Mouse (Mus musculus) heart, embryonic 10.5 days (tissue): ENCODE results near the gene Rasa2. TPM values are rescaled to one million over a fixed set of nuclear protein-coding genes. Genes with fewer than 3 reads are reported as not detected.
"Not testable (repeated sequence)": the region's sequence is repeated elsewhere in the genome, so short reads cannot be mapped to it uniquely, and the experiment has no call there.

Experiments
- DNase-seq: peaks from one replicate; pipeline ENCODE4 v3.0.0-alpha.2; 2017; ENCODE audit warnings: low spot score
- H3K27ac ChIP-seq: fragments of 300-500 bp; sonication (generic); 2 replicates; pipeline ENCODE4 v1.5.1; 2016; ENCODE audit warnings: mild to moderate bottlenecking
- H3K27me3 ChIP-seq: fragments of 300-500 bp; sonication (generic); 2 replicates; pipeline ENCODE4 v1.6.1; 2016; ENCODE audit warnings: mild to moderate bottlenecking; ENCODE audit not compliant: poor library complexity, insufficient read depth, severe bottlenecking
- H3K36me3 ChIP-seq: fragments of 300-500 bp; sonication (generic); 2 replicates; pipeline ENCODE4 v1.6.1; 2016; ENCODE audit warnings: mild to moderate bottlenecking, moderate library complexity
- H3K4me1 ChIP-seq: fragments of 300-500 bp; sonication (generic); 2 replicates; pipeline ENCODE4 v1.6.1; 2016; ENCODE audit warnings: mild to moderate bottlenecking
- H3K4me3 ChIP-seq: fragments of 300-500 bp; sonication (generic); 2 replicates; pipeline ENCODE4 v1.5.1; 2016; ENCODE audit warnings: mild to moderate bottlenecking, moderate library complexity
- H3K9me3 ChIP-seq: fragments of 300-500 bp; sonication (generic); 2 replicates; pipeline ENCODE4 v1.6.1; 2016; ENCODE audit warnings: mild to moderate bottlenecking, moderate library complexity
- WGBS: fragments of 180-500 bp; shearing (Covaris S2); methylation state at CpG from one replicate; pipeline ENCODE4 v1.1.7; 2016; 5-methylcytosine and 5-hydroxymethylcytosine counted together
- polyA plus RNA-seq: library from polyadenylated mRNA; unstranded; fragments of >200 nt; fragmentation: Nextera tagmentation; extraction: Ambion mirVana; gene quantifications from 2 replicates; pipeline ENCODE4 v1.2.1, GENCODE M21; 2016

Rasa2 gene
- 14.2 and 15.8 TPM in 2 replicates for polyA plus RNA-seq

DNA sequence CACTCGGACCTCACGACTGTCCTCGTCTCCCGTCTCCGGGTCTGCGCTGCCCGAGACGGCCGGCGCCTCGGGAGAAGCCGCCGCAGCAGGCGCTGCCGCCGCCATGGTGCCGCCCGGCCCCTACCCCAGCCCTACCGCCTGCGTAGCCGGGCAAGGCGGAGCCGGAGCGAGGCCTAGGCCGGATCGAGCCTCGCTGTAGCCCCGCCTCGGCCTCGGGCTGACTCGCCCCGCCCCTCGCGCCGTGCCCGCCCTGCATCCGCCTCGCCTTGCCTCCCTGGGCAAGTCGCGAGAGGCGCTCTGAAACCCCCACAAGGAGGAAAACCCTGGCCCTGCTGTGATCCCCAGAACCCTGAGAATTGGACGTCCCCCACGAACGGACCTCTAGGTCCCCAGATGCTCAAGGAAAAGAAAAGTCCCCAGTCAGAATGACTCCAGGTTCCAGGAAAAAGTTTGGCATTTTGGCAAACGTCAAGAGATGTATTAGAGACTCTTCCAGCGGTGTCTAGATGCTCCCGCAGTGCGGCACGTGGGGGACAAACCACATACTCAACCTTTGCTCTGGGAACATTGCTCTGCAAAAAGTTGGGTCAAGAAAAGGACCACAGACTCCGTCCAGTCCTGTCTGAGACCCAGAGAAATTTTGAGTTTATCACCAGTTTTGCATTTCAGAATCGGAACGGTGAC lies at the start of gene Rasa2:
Gene Rasa2, minus strand, starts transcription at position 229 of the 684 bp plus-strand sequence.
- DNase-seq, result peak; percentile 94
- Histone ChIP-seq H3K27me3 (peaks cover 16% of the 10 kb centered on the region), H3K9me3 (no peaks in the 10 kb centered on the region), H3K4me1 (peaks cover 38% of the 10 kb centered on the region), H3K4me3 (peak within 1 kb of the TSS; percentile 96), H3K27ac (peak within 1 kb of the TSS; percentile 99), H3K36me3 (no peaks in the 10 kb centered on the region)
- WGBS, result 2% methylated on average over 52 of the region's 52 CpGs

DNA sequence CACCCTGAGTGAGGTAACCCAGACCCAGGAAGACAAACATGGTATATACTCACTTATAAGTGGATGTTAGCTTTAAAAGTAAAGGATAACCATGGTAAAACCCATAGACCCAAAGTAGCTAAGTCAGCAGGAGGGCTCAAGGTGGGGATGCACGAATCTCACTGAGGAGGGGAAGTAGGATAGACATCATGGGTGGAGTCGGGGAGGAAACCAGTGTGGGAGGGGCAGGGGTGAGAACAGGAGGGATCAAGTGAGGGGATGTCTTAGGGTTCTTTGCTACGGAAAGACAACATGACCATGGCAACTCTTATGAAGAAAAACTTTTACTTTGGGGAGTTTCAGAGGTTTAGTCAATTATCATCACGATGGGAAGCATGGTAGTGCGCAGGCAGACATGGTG lies 47.2 kb upstream of the Rasa2 start:
- H3K4me3 ChIP-seq, result no peak overlapping the region
- DNase-seq, result no peak
- H3K9me3 ChIP-seq, result no peaks in the 10 kb centered on the region
- no peaks in the 10 kb centered on the region for H3K4me1 ChIP-seq
- H3K27ac ChIP-seq, result no peak overlapping the region
- H3K27me3 ChIP-seq, result no peaks in the 10 kb centered on the region
- H3K36me3 ChIP-seq, result peaks cover 10% of the 10 kb centered on the region; the same call in 1 of the 2 replicates
- WGBS, result 73% methylated on average over 5 of the region's 5 CpGs

DNA sequence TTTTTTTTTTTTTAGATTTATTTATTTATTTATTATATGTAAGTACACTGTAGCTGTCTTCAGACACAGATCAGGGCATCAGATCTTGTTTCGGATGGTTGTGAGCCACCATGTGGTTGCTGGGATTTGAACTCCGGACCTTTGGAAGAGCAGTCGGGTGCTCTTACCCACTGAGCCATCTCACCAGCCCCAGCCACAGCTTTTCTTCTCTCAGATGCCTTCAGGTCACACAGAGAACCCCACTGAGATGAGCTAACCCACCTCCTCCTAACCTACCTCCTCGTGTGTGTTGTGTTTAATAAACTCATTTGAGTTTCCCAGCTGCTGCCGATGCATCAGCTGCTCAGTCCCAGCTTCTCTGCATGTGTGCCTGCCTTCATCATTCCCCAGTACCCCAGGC lies 46.3 kb upstream of the Rasa2 start:
- not testable (repeated sequence) for H3K4me1 ChIP-seq, H3K9me3 ChIP-seq, DNase-seq, H3K4me3 ChIP-seq, H3K27ac ChIP-seq, H3K27me3 ChIP-seq
- peaks cover 10% of the 10 kb centered on the region; the same call in 1 of the 2 replicates for H3K36me3 ChIP-seq
- WGBS, result 81% methylated on average over 5 of the region's 5 CpGs

DNA sequence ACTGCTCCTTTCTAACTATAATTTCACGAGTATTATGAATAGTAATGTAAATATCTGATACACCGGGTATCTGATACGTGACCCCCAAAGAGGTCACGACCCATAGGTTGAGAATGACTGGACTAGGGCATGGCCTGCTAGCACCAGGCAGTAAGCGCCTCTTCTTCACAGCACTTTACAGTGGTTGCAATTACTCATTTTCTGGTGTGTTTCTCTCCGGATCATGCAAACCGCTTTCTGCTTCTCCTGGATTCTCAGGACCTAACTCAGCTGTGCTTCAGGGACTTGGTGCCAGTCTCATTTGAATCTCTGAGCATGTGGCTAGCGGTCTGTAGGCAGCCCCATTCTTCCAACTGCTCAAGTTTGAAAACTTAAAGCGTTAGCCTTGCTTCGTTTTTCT lies 45.3 kb upstream of the Rasa2 start:
- Histone ChIP-seq H3K4me3 (no peak overlapping the region), H3K27ac (no peak overlapping the region), H3K36me3 (peaks cover 5% of the 10 kb centered on the region; the same call in 1 of the 2 replicates), H3K9me3 (no peaks in the 10 kb centered on the region), H3K4me1 (no peaks in the 10 kb centered on the region), H3K27me3 (no peaks in the 10 kb centered on the region)
- DNase-seq, result no peak
- WGBS, result 90% methylated on average over 10 of the region's 10 CpGs

DNA sequence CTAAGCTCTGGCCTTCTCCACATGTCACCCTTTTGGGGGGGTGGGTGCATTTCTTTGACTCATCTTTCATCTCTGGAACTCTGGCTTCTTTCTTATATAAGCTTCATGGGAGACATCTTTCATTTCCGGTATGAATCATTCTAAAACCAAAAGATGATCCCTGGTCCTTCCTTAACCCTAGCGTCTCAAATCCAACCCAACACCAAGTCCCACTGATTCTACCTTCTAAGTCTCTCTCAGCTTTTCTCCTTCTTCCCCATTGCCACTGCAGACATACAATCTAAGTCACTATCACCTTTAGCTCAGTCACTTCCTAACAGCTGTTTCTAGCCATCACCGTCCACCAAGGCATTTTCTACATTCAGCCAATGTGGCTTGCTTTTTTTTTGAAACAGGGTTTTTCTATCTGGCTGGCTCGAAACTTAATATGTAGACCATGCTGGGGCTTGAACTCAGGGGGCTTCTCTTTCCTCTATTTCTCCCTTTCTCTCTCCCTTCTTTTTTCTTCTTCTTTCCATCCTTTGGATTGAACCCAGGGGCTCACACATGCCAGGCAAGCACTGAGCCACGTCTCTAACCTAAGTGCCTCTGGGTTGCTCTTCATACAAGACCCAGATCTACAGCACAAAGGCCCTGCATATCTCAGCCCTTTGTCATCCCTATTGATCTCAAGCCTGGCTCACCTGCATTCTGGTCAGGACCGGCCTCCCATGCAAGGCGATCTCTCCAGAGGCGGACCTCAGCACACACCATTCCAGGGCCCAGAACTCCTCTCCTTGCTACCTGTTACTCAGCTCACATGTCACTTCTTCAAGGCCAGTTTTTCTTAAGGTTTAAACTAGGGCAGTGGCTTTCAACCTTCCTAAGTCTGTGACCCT lies 44.6 kb upstream of the Rasa2 start:
- no peak for DNase-seq
- Histone ChIP-seq H3K4me1 (no peaks in the 10 kb centered on the region), H3K27me3 (no peaks in the 10 kb centered on the region), H3K4me3 (no peak overlapping the region), H3K9me3 (no peaks in the 10 kb centered on the region), H3K27ac (no peak overlapping the region), H3K36me3 (no peaks in the 10 kb centered on the region)
- WGBS, result 83% methylated on average over 8 of the region's 8 CpGs

DNA sequence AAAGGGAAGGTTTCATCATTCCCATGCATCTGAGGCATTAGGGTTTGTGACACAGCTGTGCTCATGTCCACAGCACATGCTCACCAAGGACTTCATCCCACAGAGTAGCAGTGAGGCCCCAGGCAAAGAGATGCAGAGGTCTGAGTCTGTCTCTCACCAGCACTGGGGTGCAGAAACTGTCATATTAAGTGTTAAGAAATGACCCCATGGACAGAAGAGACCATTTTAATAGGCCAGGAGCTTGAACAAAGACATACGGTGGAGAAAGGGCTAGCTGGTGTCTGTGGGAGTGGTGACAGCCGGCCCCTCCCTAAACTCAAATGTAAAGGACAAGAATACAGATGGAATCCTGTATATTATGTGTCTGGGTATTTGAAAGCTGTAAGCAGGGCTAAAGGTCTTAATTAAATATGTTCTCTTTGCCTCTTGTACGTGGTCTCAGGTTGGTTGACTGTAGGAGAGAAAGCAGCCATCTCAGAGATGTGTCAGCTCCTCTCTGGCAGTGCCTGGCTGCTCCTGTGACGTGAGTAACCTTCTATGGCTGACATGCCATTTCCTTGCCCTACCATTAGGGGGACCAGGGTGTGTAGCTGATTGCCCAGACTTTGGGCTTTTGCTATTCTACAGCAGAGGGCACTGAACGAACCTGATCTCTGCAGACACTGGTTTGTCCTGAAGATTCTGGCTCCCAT lies 43.8 kb upstream of the Rasa2 start:
- 35% methylated on average over 5 of the region's 5 CpGs for WGBS
- Histone ChIP-seq H3K27ac (no peak overlapping the region), H3K9me3 (no peaks in the 10 kb centered on the region), H3K27me3 (no peaks in the 10 kb centered on the region), H3K36me3 (no peaks in the 10 kb centered on the region), H3K4me3 (no peak overlapping the region), H3K4me1 (no peaks in the 10 kb centered on the region)
- no peak for DNase-seq

DNA sequence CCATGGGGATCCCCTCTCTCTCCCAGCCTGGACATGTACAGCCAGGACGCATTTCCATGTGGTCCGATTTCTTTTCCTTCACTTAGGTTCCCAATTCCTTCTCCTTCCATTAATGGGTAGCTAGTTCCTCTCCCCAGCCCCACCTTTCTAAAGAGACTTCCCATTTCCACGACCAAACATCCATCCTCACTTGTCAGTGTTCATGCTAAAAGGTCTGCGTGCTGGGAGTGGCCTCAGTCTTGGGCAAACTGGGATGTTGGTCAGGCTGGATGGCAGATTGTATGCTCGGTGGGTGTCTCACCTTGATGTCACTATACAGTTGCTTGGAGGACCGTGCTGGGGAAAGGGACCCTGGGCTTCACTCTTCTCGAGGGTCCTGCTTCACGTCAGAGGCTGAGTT lies 42.9 kb upstream of the Rasa2 start:
- 75% methylated on average over 8 of the region's 8 CpGs for WGBS
- H3K27ac ChIP-seq, result no peak overlapping the region
- no peak overlapping the region for H3K4me3 ChIP-seq
- H3K9me3 ChIP-seq, result no peaks in the 10 kb centered on the region
- no peaks in the 10 kb centered on the region for H3K27me3 ChIP-seq
- no peak for DNase-seq
- H3K4me1 ChIP-seq, result peaks cover 5% of the 10 kb centered on the region; the same call in 1 of the 2 replicates
- H3K36me3 ChIP-seq, result no peaks in the 10 kb centered on the region

DNA sequence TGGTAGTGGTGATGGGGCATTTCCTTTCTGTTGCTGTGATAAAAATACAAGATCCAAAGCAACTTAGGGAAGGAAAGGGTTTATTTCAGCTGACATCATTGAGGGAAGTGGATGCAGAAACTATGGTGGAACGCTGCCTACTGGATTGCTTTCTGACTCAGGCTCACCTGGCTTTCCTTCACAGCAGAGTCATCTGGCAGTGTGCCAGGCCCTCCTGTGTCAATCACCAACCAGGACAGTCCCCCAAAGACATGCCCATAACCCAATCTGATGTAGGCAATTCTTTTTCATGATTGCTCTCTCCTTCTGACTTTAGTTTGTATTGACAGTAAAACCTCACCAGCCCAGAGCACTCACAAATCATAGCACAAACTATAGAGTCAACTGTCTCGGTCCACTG lies 41.0 kb upstream of the Rasa2 start:
- Histone ChIP-seq H3K4me3 (no peak overlapping the region), H3K4me1 (peaks cover 5% of the 10 kb centered on the region; the same call in 1 of the 2 replicates), H3K36me3 (no peaks in the 10 kb centered on the region), H3K9me3 (no peaks in the 10 kb centered on the region), H3K27me3 (no peaks in the 10 kb centered on the region), H3K27ac (no peak overlapping the region)
- DNase-seq, result no peak
- 89% methylated on average over 2 of the region's 2 CpGs for WGBS

DNA sequence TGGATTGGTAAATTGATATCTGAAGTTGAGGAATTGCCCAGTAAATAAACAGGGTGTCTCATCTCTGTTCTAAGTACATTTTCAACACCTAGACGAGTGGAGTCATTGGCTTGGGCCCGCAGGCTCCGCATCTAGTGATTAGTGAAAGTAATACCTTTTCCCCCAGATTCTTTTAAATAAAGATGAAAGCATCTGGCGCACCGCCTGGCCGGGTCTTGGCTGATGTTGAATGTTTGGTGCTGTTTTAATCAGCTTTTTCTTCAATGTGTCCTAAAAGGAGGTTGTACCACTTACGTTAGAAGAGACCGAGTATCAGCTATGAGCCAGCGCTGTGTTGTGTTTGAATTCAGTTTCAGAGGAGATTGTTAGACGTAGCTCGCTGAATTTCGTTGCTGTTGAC lies 39.8 kb upstream of the Rasa2 start:
- DNase-seq, result no peak
- H3K4me1 ChIP-seq, result peaks cover 5% of the 10 kb centered on the region; the same call in 1 of the 2 replicates
- no peaks in the 10 kb centered on the region for H3K27me3 ChIP-seq
- WGBS, result 85% methylated on average over 12 of the region's 12 CpGs
- H3K27ac ChIP-seq, result no peak overlapping the region
- no peaks in the 10 kb centered on the region for H3K36me3 ChIP-seq
- H3K9me3 ChIP-seq, result no peaks in the 10 kb centered on the region
- H3K4me3 ChIP-seq, result no peak overlapping the region

DNA sequence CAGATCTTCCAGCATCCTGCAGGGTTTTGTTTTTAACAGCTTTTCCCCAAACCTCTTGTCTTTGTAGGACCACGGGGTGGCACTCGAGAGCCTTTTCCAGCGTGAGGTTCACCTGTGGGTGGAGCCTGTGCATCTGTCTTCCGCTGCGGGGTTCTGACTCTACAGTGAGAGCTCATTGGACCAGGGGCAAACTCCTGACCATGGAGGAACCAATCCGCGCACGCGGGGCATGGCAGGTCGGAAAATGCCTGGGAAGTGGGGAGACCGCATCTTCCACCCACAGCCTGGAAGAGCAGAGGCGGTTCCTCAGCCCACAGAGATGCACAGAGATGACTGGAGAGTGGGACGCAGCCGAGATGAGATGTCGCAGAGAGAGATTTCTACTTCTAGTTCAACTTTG lies 38.5 kb upstream of the Rasa2 start:
- DNase-seq, result peak; percentile 98
- Histone ChIP-seq H3K27me3 (no peaks in the 10 kb centered on the region), H3K27ac (peak overlapping the region; percentile 77), H3K36me3 (no peaks in the 10 kb centered on the region), H3K4me1 (peaks cover 5% of the 10 kb centered on the region; the same call in 1 of the 2 replicates), H3K9me3 (no peaks in the 10 kb centered on the region), H3K4me3 (peak overlapping the region; percentile 52)
- WGBS, result 4% methylated on average over 15 of the region's 15 CpGs

DNA sequence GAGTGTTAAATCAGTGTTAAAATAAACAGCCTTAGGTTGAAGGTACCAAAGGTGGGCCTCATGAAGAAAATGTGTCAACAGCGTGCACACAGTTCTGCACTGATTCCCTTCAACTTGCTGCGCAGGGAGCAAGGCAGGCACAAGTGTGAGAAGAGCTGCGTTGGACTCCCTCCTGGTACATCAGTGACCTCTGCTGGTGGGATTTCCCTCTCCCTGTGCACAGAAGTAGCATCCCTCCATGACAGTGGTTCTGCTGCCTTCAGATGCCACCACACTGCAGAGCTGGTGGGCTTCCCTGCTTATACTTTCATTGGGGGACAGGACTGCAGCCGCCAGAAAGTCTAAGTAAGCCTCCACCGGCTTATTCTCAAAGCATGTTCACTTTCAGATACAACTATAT lies 37.2 kb upstream of the Rasa2 start:
- peaks cover 5% of the 10 kb centered on the region; the same call in 1 of the 2 replicates for H3K4me1 ChIP-seq
- H3K27me3 ChIP-seq, result no peaks in the 10 kb centered on the region
- no peaks in the 10 kb centered on the region for H3K36me3 ChIP-seq
- no peaks in the 10 kb centered on the region for H3K9me3 ChIP-seq
- H3K4me3 ChIP-seq, result no peak overlapping the region
- WGBS, result 49% methylated on average over 5 of the region's 5 CpGs
- no peak overlapping the region for H3K27ac ChIP-seq
- DNase-seq, result no peak

DNA sequence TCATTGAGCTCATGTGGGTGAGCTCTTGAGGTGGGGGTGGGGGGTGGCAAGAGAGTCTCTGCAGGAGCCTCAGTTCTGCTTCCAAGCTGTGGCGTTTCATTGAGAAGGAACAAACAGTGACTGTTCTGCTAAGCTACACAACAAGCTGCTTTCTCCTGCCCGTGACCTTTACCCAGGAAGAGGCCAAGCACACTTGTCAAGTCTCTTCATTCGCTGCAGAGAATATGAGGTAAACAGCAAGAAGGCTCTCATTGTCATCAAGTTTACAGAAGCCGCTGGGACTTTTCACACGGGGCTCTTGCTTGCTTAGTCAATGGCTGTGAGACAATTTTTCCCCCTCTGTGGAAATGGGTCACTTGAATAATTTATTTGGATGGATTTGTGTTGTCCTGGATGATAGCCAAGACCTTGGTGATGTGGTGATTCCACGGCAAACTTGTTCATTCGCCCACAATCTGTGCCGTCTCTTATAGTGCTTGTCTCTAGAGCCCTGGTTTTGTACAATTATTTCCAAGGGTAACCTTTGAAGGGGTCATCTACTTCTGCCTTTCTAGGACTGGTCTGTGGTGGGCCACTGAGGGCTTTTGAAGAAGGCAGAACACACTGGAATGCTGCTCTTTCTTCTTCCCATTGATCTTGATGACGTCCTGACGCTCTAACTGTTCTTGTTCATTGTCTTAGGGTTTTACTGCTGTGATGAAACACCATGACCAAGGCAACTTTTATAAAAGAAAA lies 29.3 kb upstream of the Rasa2 start:
- Histone ChIP-seq H3K27ac (no peak overlapping the region), H3K27me3 (no peaks in the 10 kb centered on the region), H3K9me3 (no peaks in the 10 kb centered on the region), H3K4me3 (no peak overlapping the region), H3K4me1 (0 out of 2 replicates have a peak, but pooled peaks cover 5% of the 10 kb centered on the region), H3K36me3 (no peaks in the 10 kb centered on the region)
- no peak for DNase-seq
- whole genome bisulfite sequencing, result 76% methylated on average over 10 of the region's 10 CpGs
